Mouse (Mus musculus) heart, postnatal 25 days (tissue): ENCODE data around the gene Gnpat. TPM values are rescaled to one million over a fixed set of nuclear protein-coding genes. Genes with fewer than 3 reads are reported as not detected.
"Not testable (repeated sequence)": the region's sequence is repeated elsewhere in the genome, so short reads cannot be mapped to it uniquely, and the experiment has no call there.

Experiments used
- DNase-seq: peaks from one replicate; pipeline ENCODE4 v3.0.0; 2022; ENCODE audit warnings: low spot score
- intact Hi-C: fragments of 180-260 bp; cut with DNase I; formaldehyde crosslinking; loops from one replicate; pipeline ENCODE4 v1.15.1; 2025
- total RNA-seq, 2 experiments: library from RNA; stranded (reverse); gene quantifications; 2 replicates each; pipeline ENCODE4 v1.2.3; 2021

Gnpat gene
- total RNA-seq, 2 experiments from 2014 or later: 168 to 181 TPM

GRCm38 (mm10) chr8:124840900-124841299, 21.9 kb upstream of the Gnpat start:
- no peak for DNase-seq
- intact Hi-C loops: no loop called here

DNA sequence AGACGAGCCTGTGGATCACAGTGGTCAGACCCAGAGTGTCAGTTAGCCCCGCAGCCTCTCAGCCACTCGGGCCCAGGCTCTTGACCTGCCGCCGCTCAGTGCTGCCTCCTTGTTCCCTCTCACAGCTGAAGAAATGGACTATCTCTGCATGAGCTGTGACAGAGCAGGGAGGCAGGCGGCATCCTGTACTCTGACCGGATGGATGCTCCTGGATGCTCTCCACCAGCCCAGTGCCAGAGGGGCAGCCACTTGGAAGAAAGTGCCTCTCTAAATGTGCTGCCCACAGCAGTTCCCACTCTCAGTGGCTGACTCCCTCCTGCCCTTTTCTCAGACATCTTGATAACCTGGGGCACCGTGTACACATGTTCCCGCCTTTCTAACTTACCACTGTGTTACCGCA, 21.1 kb upstream of the Gnpat start:
- intact Hi-C loops: no loop called here
- DNase-seq: no peak

GRCm38 (mm10) chr8:124842929-124843328, 19.9 kb upstream of the Gnpat start:
- DNase-seq, intact Hi-C loops: not testable (repeated sequence)

DNA sequence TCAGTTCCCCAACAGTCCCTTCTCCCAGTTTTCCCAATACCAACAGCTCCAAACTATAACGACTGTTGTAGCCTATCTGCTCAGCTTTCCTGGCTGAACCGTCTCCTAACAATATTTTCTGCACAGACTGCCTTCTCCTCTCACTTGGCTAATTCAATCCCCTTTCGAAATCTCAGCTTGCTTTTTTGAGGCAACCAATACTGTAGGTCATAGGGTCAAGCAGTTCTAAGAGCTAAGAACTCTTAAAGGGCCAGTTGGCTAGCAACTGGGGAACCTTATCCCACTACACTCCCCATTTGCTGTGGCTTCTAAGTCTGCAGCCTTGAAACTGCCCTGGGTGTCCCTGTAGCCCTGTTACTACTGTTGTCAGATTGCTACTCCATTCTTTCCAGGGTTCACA, 17.7 kb upstream of the Gnpat start:
- intact Hi-C loops: no loop called here
- no peak for DNase-seq

GRCm38 (mm10) chr8:124845573-124845972, 17.3 kb upstream of the Gnpat start:
- no peak for DNase-seq
- intact Hi-C loops: no loop called here

- intact Hi-C loops: no loop called here
Observed at GRCm38 (mm10) chr8:124853511-124853910, 9.3 kb upstream of the Gnpat start.

DNA sequence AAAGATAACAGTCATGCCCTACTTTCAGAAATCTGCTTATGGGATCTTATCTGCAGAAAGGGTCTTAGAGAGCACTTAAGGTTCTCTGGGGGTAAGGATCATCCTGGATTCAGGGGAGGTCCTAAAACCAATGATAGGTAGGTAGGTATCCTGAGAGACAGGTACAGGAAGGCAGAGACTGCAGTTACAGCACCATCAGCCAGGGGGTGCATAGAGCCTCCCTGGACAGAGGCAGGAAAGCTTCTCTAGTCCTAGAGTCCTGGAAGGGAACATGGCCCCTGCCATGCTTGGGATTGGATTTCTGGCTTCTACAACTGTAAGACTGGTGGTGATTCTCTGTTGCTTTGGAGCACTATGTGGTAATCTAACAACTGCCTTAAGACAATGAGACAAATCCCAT, 3.4 kb upstream of the Gnpat start:
- DNase-seq: no peak
- intact Hi-C loops: no loop called here

More at GRCm38 (mm10) chr8:124853511-124853910, 9.3 kb upstream of the Gnpat start:
- no peak for DNase-seq

DNA sequence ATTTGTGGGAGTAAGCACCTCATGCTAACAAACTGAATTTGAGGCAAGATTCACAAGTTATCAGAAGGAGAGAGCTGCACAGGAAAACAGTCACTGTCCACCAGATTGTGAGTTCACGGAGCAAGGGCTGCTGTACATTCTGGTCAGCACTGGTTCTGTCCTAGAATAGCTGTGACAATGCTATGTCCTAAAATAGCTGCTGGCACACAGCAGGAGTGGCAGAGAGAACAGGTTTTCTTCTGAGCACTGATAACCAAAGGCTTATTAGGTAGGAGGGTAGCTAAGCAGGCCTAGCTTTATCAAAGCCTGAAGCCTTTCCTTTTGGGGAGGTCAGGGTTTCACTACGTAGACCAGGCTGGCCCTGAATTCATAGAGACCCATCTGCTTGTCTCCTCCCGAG, 2.6 kb upstream of the Gnpat start:
- intact Hi-C loops: no loop called here
- DNase-seq: no peak

DNA sequence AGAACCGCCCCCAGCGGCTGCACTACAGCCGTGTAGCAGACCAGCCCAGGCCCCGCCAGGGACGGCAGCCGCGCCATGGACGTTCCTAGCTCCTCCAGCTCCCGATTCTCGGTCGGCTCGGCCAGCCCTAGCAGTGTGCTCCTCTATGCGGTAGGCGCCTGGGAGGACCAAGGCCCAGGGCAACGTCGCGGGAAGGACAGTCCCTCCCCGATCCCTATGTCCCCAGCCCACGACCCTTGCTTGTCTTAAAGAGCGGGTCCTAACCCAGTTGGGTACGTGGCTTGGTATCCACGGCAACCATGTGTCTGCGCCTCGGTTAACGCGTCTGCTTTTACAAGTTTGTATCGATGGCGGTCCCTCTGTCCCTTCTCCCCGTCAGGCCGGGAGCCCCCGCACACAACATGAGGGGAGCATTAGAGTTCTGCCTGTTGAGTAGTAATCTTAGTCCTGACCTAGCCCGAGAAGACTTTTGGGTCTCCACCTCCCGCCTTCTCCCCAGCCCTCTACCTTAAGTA, 387 bp downstream of the Gnpat start:
- no peak for DNase-seq
- intact Hi-C loops: loop anchor here (2.0 kb wide), 1 partner anchor 30 kb away; no protein-coding TSS in a partner anchor

GRCm38 (mm10) chr8:124863729-124864128, 896 bp downstream of the Gnpat start:
- DNase-seq: no peak
- intact Hi-C loops: loop anchor here (2.0 kb wide), 1 partner anchor 31 kb away; no protein-coding TSS in a partner anchor

DNA sequence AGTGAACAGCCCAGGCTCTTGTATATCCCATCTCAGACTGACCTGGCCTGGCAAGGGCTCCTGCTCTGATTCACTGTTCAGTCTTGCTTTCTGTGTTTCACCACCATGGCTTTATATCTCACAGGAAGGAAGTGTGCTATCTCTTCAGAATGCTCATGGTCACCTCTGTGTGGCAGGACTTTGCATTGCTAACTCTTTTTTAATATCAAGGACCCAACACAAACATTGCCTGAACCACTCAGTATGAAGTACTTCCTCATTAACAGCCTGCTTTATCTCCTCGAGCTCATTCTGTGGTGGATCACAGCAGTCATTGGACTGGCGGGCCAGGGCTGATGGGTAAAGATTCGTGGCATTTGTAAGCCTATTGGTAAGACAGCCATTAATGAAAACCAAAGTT, 3.8 kb downstream of the Gnpat start:
- intact Hi-C loops: no loop called here
- DNase-seq: no peak

GRCm38 (mm10) chr8:124867126-124867525, 4.3 kb downstream of the Gnpat start:
- intact Hi-C loops: no loop called here
- no peak for DNase-seq

DNA sequence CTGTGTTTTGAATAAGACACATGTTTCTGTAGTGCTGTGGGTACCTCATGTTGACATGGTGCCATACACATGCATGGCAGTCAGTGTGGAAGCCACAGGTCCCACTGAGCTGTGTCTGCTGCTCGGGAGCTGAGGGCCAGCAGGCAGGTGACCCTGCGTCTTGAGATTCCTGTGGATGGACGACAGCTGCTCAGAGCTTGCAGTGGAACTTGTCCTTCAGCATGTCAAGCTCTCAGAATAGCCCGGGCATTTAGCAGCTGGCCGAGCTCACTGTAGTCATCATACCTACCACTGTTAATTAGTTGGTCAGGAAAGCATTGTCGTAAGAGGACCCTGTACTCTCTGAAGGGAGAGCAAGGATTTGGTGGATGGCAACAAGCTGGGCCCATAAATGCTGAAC, 6.9 kb downstream of the Gnpat start:
- DNase-seq: no peak
- intact Hi-C loops: no loop called here

GRCm38 (mm10) chr8:124871474-124871873, 8.6 kb downstream of the Gnpat start:
- no peak for DNase-seq
- intact Hi-C loops: no loop called here

DNA sequence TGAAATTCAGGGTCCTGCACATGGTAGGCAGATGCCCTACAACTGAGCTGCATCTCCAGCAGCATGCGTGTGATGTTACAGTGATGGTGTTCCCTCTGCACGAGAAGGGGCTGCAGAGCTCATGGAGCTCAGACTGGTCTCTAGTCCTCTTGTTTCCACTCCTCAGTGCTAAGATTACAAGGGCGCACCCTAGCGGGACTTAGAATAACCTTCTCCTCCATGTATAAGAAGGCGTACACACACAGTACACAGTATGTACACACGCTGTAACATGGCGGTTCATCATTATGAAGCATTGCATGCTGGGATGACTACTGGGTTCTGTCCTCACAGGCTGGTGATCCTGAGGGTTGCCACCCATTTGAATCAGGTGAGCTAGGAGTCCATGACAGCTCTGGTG, 9.2 kb downstream of the Gnpat start:
- no peak for DNase-seq
- intact Hi-C loops: no loop called here

- intact Hi-C loops: no loop called here
- no peak for DNase-seq
Observed at GRCm38 (mm10) chr8:124872690-124873089, 9.9 kb downstream of the Gnpat start.

GRCm38 (mm10) chr8:124878141-124878540, 15.3 kb downstream of the Gnpat start:
- intact Hi-C loops: no loop called here
- DNase-seq: no peak

DNA sequence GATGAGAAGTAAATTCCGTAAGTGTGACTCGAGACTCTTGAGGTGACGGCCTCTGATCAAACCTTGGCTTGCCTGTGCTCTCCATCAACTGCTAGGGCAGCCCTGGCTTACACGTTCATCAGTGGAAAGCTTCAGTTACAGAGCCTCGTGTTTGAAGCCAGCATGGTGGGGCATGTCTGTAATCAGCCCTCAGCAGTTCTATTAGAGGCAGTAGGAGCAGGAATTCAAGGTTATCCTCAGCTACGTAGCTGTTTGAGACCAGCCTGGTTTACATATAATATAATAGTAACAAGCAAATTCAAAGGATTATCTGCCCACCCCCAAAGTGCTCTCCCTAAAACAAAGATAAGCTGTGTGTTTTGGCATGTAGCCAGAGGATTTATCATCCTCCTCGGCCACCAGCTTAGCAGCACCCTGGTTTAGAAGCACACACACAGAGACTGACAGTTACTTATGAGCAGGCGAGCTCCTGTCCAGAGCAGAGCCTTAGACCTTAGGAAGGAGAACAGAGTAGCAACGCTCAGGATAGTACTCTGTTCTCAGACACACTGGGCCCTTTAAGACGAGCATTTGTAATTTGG, 16.2 kb downstream of the Gnpat start:
- no peak for DNase-seq
- intact Hi-C loops: no loop called here

GRCm38 (mm10) chr8:124888385-124888784, 25.6 kb downstream of the Gnpat start:
- intact Hi-C loops: no loop called here
- DNase-seq: no peak

DNA sequence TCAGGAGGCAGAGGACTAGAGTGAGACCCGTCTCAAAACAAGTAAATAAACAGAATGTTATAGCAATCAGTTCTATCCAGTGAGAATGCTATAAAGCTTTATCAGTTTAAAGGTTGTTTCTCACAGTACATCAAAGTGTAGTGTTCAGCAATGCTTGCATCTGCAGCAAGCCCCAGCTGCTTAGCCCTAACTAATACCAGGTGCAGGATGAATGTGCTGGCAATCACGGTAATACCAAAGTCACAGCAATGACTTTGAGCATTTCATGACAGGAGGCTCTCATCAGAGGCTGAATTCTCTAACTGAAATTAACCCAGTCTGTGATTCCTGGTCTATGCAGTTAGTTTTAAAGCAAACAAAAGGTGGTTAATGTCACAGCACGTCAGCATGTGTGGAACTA, 29.8 kb downstream of the Gnpat start:
- intact Hi-C loops: no loop called here

GRCm38 (mm10) chr8:124896010-124896631, 33.3 kb downstream of the Gnpat start:
- DNase-seq: no peak
- intact Hi-C loops: loop anchor here (2.0 to 5.0 kb wide), 3 partner anchors 53 to 139 kb away; partner anchors contain the start of genes Egln1 and Tsnax

More for the DNA sequence above, 29.8 kb downstream of the Gnpat start:
- no peak for DNase-seq
